Mouse (Mus musculus) neural tube, embryonic 11.5 days (tissue): ENCODE data around the gene Kif3c. TPM values are rescaled to one million over a fixed set of nuclear protein-coding genes. Genes with fewer than 3 reads are reported as not detected.
"Not testable (repeated sequence)": the region's sequence is repeated elsewhere in the genome, so short reads cannot be mapped to it uniquely, and the experiment has no call there.

Experiments used
- ATAC-seq: fragments of 200-750 bp; cut with Nextera tagmentation; 2 replicates; pipeline ENCODE4 v1.8.0; 2017; ENCODE audit warnings: moderate number of reproducible peaks, mild to moderate bottlenecking, moderate TSS enrichment, moderate library complexity; ENCODE audit not compliant: insufficient read depth, low FRiP score, low TSS enrichment
- DNase-seq: peaks from one replicate; pipeline ENCODE4 v3.0.0-alpha.2; 2015; ENCODE audit warnings: low spot score
- H3K27ac ChIP-seq: fragments of 300-500 bp; sonication (generic); 2 replicates; pipeline ENCODE4 v1.5.1; 2014; ENCODE audit warnings: low read depth, mild to moderate bottlenecking, low read length
- H3K27me3 ChIP-seq: fragments of 300-500 bp; sonication (generic); 2 replicates; pipeline ENCODE4 v1.6.1; 2014; ENCODE audit warnings: mild to moderate bottlenecking, low read length, mixed read lengths; ENCODE audit not compliant: control insufficient read depth, insufficient read depth
- H3K36me3 ChIP-seq: fragments of 300-500 bp; sonication (generic); 2 replicates; pipeline ENCODE4 v1.6.1; 2014; ENCODE audit warnings: mild to moderate bottlenecking, low read length, moderate library complexity, mixed read lengths; ENCODE audit not compliant: control insufficient read depth, insufficient read depth
- H3K4me1 ChIP-seq: fragments of 300-500 bp; sonication (generic); 2 replicates; pipeline ENCODE4 v1.6.1; 2014; ENCODE audit warnings: low read length, mixed read lengths; ENCODE audit not compliant: control insufficient read depth, insufficient read depth
- H3K4me2 ChIP-seq: fragments of 300-500 bp; sonication (generic); 2 replicates; pipeline ENCODE4 v1.6.1; 2014; ENCODE audit warnings: low read depth, mild to moderate bottlenecking, moderate library complexity
- H3K4me3 ChIP-seq: fragments of 300-500 bp; sonication (generic); 2 replicates; pipeline ENCODE4 v1.5.1; 2014; ENCODE audit warnings: low read depth, low read length
- H3K9ac ChIP-seq: fragments of 300-500 bp; sonication (generic); 2 replicates; pipeline ENCODE4 v1.6.1; 2014; ENCODE audit warnings: mild to moderate bottlenecking, low read length
- H3K9me3 ChIP-seq: fragments of 300-500 bp; sonication (generic); 2 replicates; pipeline ENCODE4 v1.6.1; 2016; ENCODE audit warnings: low read length; ENCODE audit not compliant: control insufficient read depth
- WGBS: fragments of 180-500 bp; shearing (Covaris S2); extraction: QIAGEN DNeasy Blood & Tissue Kit; methylation state at CpG from one replicate; pipeline ENCODE4 v1.1.7; 2014; 5-methylcytosine and 5-hydroxymethylcytosine counted together
- polyA plus RNA-seq: library from polyadenylated mRNA; unstranded; fragments of >200 nt; fragmentation: Nextera tagmentation; extraction: Ambion mirVana; gene quantifications from 2 replicates; pipeline ENCODE4 v1.2.1, GENCODE M21; 2014

The Kif3c gene
- polyA plus RNA-seq, 1 experiment from 2014 or later: 42.9 TPM

- H3K4me2 ChIP-seq: no peak overlapping the region
- peak; percentile 83 for DNase-seq
- no peaks in the 10 kb centered on the region for H3K27me3 ChIP-seq
- no peaks in the 10 kb centered on the region for H3K4me1 ChIP-seq
- H3K9me3 ChIP-seq: no peaks in the 10 kb centered on the region
- H3K9ac ChIP-seq: no peak overlapping the region
- H3K36me3 ChIP-seq: peaks cover 3% of the 10 kb centered on the region; the same call in 1 of the 2 replicates
- H3K4me3 ChIP-seq: no peak overlapping the region
- ATAC-seq: peak; percentile 68
- H3K27ac ChIP-seq: no peak overlapping the region
- WGBS: 31% methylated on average over 12 of the region's 12 CpGs
Measured at GRCm38 (mm10) chr12:3390577-3391262, 25.8 kb downstream of the Kif3c start.

- no peak for DNase-seq
- Histone ChIP-seq H3K4me1 (no peaks in the 10 kb centered on the region), H3K27ac (no peak overlapping the region), H3K9ac (no peak overlapping the region), H3K4me3 (no peak overlapping the region), H3K36me3 (peaks cover 3% of the 10 kb centered on the region; the same call in 1 of the 2 replicates), H3K4me2 (no peak overlapping the region), H3K9me3 (no peaks in the 10 kb centered on the region), H3K27me3 (no peaks in the 10 kb centered on the region)
- 59% methylated on average over 1 of the region's 1 CpGs for WGBS
- ATAC-seq: no peak
Measured at GRCm38 (mm10) chr12:3391276-3391675, 26.3 kb downstream of the Kif3c start.

GRCm38 (mm10) chr12:3393140-3393539 is 28.2 kb downstream of the Kif3c start:
- no peak overlapping the region for H3K4me2 ChIP-seq
- no peaks in the 10 kb centered on the region for H3K27me3 ChIP-seq
- ATAC-seq (no peak), DNase-seq (no peak)
- H3K36me3 ChIP-seq: no peaks in the 10 kb centered on the region; the same call in 1 of the 2 replicates
- no peak overlapping the region for H3K9ac ChIP-seq
- H3K27ac ChIP-seq: no peak overlapping the region
- no peak overlapping the region for H3K4me3 ChIP-seq
- WGBS: 70% methylated on average over 4 of the region's 4 CpGs
- no peaks in the 10 kb centered on the region for H3K4me1 ChIP-seq
- no peaks in the 10 kb centered on the region for H3K9me3 ChIP-seq

GRCm38 (mm10) chr12:3396931-3397330 is 32.0 kb downstream of the Kif3c start:
- 0 out of 2 replicates have a peak, but pooled peaks cover 3% of the 10 kb centered on the region for H3K36me3 ChIP-seq
- H3K4me2 ChIP-seq: no peak overlapping the region
- no peak overlapping the region for H3K4me3 ChIP-seq
- WGBS: 92% methylated on average over 8 of the region's 8 CpGs
- H3K27ac ChIP-seq: no peak overlapping the region
- H3K9me3 ChIP-seq: no peaks in the 10 kb centered on the region
- H3K9ac ChIP-seq: no peak overlapping the region
- no peak for ATAC-seq
- DNase-seq: no peak
- no peaks in the 10 kb centered on the region for H3K27me3 ChIP-seq
- no peaks in the 10 kb centered on the region for H3K4me1 ChIP-seq

GRCm38 (mm10) chr12:3405662-3406061 is 40.7 kb downstream of the Kif3c start:
- not testable (repeated sequence) for H3K27me3 ChIP-seq, H3K9ac ChIP-seq, H3K4me2 ChIP-seq, DNase-seq, H3K4me3 ChIP-seq, H3K9me3 ChIP-seq, H3K27ac ChIP-seq, ATAC-seq, H3K4me1 ChIP-seq
- WGBS: 85% methylated on average over 3 of the region's 3 CpGs
- H3K36me3 ChIP-seq: peaks cover 11% of the 10 kb centered on the region

GRCm38 (mm10) chr12:3406585-3406984 is 41.7 kb downstream of the Kif3c start:
- DNase-seq (no peak), ATAC-seq (no peak)
- H3K9ac ChIP-seq: no peak overlapping the region
- no peak overlapping the region for H3K4me2 ChIP-seq
- H3K9me3 ChIP-seq: no peaks in the 10 kb centered on the region
- peaks cover 9% of the 10 kb centered on the region for H3K36me3 ChIP-seq
- no peaks in the 10 kb centered on the region for H3K4me1 ChIP-seq
- H3K27ac ChIP-seq: no peak overlapping the region
- no peak overlapping the region for H3K4me3 ChIP-seq
- 94% methylated on average over 6 of the region's 6 CpGs for WGBS
- no peaks in the 10 kb centered on the region for H3K27me3 ChIP-seq

GRCm38 (mm10) chr12:3414956-3415355 is 50.0 kb downstream of the Kif3c start:
- H3K36me3 ChIP-seq: peaks cover 3% of the 10 kb centered on the region

GRCm38 (mm10) chr12:3418761-3419160 is 53.8 kb downstream of the Kif3c start:
- H3K4me2 ChIP-seq: no peak overlapping the region
- no peaks in the 10 kb centered on the region for H3K4me1 ChIP-seq
- H3K27ac ChIP-seq: no peak overlapping the region
- ATAC-seq: no peak
- H3K4me3 ChIP-seq: no peak overlapping the region
- no peak for DNase-seq
- no peaks in the 10 kb centered on the region for H3K9me3 ChIP-seq
- peaks cover 4% of the 10 kb centered on the region for H3K36me3 ChIP-seq
- no peaks in the 10 kb centered on the region for H3K27me3 ChIP-seq
- H3K9ac ChIP-seq: no peak overlapping the region
- WGBS: 92% methylated on average over 3 of the region's 3 CpGs

More at GRCm38 (mm10) chr12:3414956-3415355, 50.0 kb downstream of the Kif3c start:
- Histone ChIP-seq H3K9ac (no peak overlapping the region), H3K27ac (no peak overlapping the region), H3K27me3 (no peaks in the 10 kb centered on the region), H3K4me1 (no peaks in the 10 kb centered on the region), H3K4me3 (no peak overlapping the region), H3K4me2 (no peak overlapping the region), H3K9me3 (no peaks in the 10 kb centered on the region)
- 90% methylated on average over 4 of the region's 4 CpGs for WGBS
- ATAC-seq: no peak
- DNase-seq: no peak

GRCm38 (mm10) chr12:3420519-3420918 is 55.6 kb downstream of the Kif3c start:
- Histone ChIP-seq H3K9me3 (no peaks in the 10 kb centered on the region), H3K4me1 (0 out of 2 replicates have a peak, but pooled peaks cover 2% of the 10 kb centered on the region), H3K27me3 (no peaks in the 10 kb centered on the region), H3K4me2 (no peak overlapping the region), H3K36me3 (peaks cover 4% of the 10 kb centered on the region), H3K9ac (no peak overlapping the region), H3K4me3 (no peak overlapping the region), H3K27ac (no peak overlapping the region)
- DNase-seq: no peak
- 92% methylated on average over 2 of the region's 2 CpGs for WGBS
- ATAC-seq: no peak
